Comparison of ENCODE assay signal across 42 mouse cellular contexts in the genomic region with DNA sequence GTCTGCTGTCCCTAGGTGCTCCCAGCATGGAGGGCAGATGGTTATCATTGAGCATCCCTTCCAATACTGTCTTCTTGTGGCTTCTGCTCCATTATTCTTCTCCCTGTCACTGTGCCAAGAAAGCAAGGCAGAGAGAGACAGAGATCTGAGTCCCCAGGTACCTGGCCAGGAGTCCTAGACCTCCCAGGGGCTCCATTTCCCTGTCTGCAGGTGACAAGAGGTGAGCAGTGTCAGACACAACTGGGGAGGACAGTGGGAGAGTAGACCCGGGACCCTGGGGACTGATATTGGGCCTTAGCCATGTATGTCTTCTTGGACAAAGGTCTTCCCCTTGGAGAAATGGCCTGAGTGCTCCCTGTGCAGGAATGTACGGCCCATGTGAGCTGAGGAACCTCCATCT. TPM values are rescaled to one million over a fixed set of nuclear protein-coding genes. Genes with fewer than 3 reads are reported as not detected.
"Had no signal": no experiment of that assay in that cellular context is flagged by ENCODE, and none has a peak within 500 bp of the region (broad histone marks: within the 10 kb centered on the region; RNA-seq: fewer than 3 reads in every experiment).

No protein-coding gene starts in this region.

- H3K9me3 ChIP-seq: heart, embryonic 13.5 days; heart, embryonic 15.5 days; hindbrain, embryonic 10.5 days; hindbrain, embryonic 13.5 days; hindbrain, embryonic 15.5 days; intestine, embryonic 15.5 days; kidney, embryonic 15.5 days had no signal

- DNase-seq: heart, postnatal 10 days; heart, postnatal 14 days; heart, postnatal 36 days; heart, postnatal 4 days; kidney, adult 11 months; kidney, adult 18-20 months; kidney, adult 2 months; kidney, adult 8-10 months; kidney, adult 9 months; kidney, postnatal 10 days; kidney, postnatal 14 days; kidney, postnatal 25 days; kidney, postnatal 36 days; kidney, postnatal 4 days; layer of hippocampus, adult 9-11 months; layer of hippocampus, postnatal 36 days had no signal

- H3K4me3 ChIP-seq: heart, embryonic 13.5 days; heart, embryonic 15.5 days; hindbrain, embryonic 10.5 days; hindbrain, embryonic 13.5 days; hindbrain, embryonic 15.5 days; intestine, embryonic 15.5 days; kidney, embryonic 15.5 days; layer of hippocampus, adult 2 months; left cerebral cortex, adult 2 months had no signal

- H3K36me3 ChIP-seq: heart, embryonic 13.5 days; heart, embryonic 15.5 days; hindbrain, embryonic 10.5 days; hindbrain, embryonic 13.5 days; hindbrain, embryonic 15.5 days; intestine, embryonic 15.5 days; kidney, embryonic 15.5 days had no signal

- H3K4me2 ChIP-seq: heart, embryonic 13.5 days; heart, embryonic 15.5 days; hindbrain, embryonic 13.5 days; hindbrain, embryonic 14.5 days; hindbrain, embryonic 15.5 days; intestine, embryonic 15.5 days; kidney, embryonic 15.5 days had no signal

- ATAC-seq: hindbrain, embryonic 16.5 days; hindbrain, postnatal 0 days; inflammation-experienced regulatory T-cells, adult 6 months; intestine, postnatal 0 days had no signal

- H3K27ac ChIP-seq: heart, embryonic 13.5 days; heart, embryonic 15.5 days; hindbrain, embryonic 10.5 days; hindbrain, embryonic 13.5 days; hindbrain, embryonic 14.5 days; hindbrain, embryonic 15.5 days; hindbrain, postnatal 0 days; kidney, postnatal 0 days; layer of hippocampus, adult 2 months; left cerebral cortex, adult 2 months had no signal

- H3K9ac ChIP-seq: heart, embryonic 13.5 days; heart, embryonic 15.5 days; hindbrain, embryonic 13.5 days; hindbrain, embryonic 14.5 days; hindbrain, embryonic 15.5 days; intestine, embryonic 15.5 days; kidney, embryonic 15.5 days had no signal

RNA-seq across cellular contexts. Expression of a gene that starts 2.5 kb away (rescaled TPM):
- total RNA-seq: hematopoietic stem cell, adult 5-6 weeks had no signal

RNA-seq across cellular contexts. Expression of a gene that starts 37.1 kb away (rescaled TPM):
- total RNA-seq: hematopoietic stem cell, adult 5-6 weeks had no signal
- polyA plus RNA-seq: inflammation-experienced regulatory T-cells, adult 6 months had no signal

RNA-seq across cellular contexts. Expression of a gene that starts 50.0 kb away (rescaled TPM):
- total RNA-seq: heart, postnatal 4 days; hematopoietic stem cell, adult 5-6 weeks; hindbrain, postnatal 0 days; layer of hippocampus, adult 18-20 months; layer of hippocampus, adult 2 months; layer of hippocampus, adult 8-10 months; layer of hippocampus, postnatal 10 days; layer of hippocampus, postnatal 14 days; layer of hippocampus, postnatal 25 days; layer of hippocampus, postnatal 36 days; left cerebral cortex, adult 18-20 months; left cerebral cortex, adult 2 months; left cerebral cortex, adult 8-10 months; left cerebral cortex, postnatal 10 days had no signal
- polyA plus RNA-seq: heart, embryonic 13.5 days; heart, embryonic 14.5 days; hindbrain, embryonic 10.5 days; hindbrain, embryonic 11.5 days; hindbrain, embryonic 13.5 days; hindbrain, embryonic 14.5 days; hindbrain, embryonic 15.5 days; hindbrain, embryonic 16.5 days; hindbrain, postnatal 0 days; inflammation-experienced regulatory T-cells, adult 6 months had no signal
